Mouse (Mus musculus) adrenal gland, adult 18-20 months (tissue): ENCODE data around the gene Pax8. TPM values are rescaled to one million over a fixed set of nuclear protein-coding genes. Genes with fewer than 3 reads are reported as not detected.

Experiments used
- DNase-seq, 2 experiments: peaks; one replicate each; pipeline ENCODE4 v3.0.0; 2021 to 2022; ENCODE audit warnings: low spot score in 2 of 2
- long read RNA-seq, 2 experiments: library from polyadenylated mRNA; stranded (forward); transcript quantifications; one replicate each; pipeline ENCODE4 v2.0.0; 2021
- total RNA-seq, 2 experiments: library from RNA; stranded (reverse); gene quantifications; 1 replicate in 1 of 2; 2 replicates in 1 of 2; pipeline ENCODE4 v1.2.3; 2021

Gene Pax8
- not detected for total RNA-seq
- long read RNA-seq, experiment 1, result 0 reads
- long read RNA-seq, experiment 2, result 0 reads

DNA sequence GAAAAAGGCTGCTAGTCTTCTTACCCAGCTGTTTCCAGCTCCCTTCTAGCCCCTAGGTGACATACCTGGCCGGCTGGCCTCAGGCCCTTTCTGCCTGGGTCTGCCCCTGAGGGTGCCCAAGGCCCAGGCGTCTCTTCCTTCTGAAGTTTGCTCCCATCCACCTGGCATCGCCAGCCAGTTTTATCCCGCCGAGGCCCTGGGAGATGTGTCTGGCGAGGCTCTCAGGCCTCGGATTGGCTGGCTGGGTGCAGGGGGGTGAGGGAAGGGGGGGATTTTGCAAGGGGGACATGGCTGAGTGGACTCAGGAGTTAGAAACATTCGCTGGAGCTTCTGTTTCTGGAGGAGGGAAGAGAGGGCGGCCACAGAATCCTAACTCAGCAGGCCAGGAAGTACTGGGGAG lies at the start of gene Pax8:
Gene Pax8 (minus strand): TSS at position 180 of the 400 bp plus-strand sequence.
- no peak for DNase-seq

DNA sequence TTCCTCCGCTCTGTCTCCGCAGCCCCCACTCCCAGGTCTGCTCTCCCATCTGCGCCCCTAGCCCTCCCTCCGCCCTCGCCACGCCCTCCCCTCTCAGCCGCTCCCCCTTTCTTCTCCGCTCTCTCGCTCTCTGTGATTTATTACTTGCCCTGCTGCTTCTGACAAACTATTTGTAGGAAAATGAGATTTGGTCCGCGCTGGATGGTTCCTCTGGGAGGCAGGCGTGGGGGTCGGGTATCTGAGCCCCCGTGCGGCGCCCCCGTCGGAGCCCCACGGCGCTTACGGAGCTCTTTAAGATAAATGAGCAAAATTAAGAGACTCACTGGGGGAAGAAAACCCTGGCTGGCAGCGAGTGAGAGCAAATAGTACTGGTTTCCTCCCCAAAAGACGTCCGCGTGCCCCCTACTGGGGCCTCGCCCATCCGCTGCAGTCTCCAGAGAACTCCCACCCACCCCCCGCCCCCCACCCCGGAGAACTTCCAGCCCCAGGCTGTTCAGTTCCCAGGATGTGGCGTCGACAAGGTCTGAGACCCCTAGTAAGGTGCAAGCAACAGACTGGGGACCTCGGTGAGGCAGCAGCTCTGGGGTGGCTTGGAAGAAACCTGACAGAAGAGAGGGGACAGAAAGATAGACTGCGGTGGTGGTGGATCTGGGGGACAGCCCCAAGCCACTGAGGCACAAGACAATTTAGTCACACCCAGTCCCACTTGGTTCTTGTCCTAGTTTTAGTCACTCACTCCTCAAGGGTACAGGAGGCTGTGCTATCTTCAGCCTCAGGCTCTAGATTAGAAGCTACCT lies 46.2 kb upstream of the Pax8 start:
- DNase-seq, result no peak

DNA sequence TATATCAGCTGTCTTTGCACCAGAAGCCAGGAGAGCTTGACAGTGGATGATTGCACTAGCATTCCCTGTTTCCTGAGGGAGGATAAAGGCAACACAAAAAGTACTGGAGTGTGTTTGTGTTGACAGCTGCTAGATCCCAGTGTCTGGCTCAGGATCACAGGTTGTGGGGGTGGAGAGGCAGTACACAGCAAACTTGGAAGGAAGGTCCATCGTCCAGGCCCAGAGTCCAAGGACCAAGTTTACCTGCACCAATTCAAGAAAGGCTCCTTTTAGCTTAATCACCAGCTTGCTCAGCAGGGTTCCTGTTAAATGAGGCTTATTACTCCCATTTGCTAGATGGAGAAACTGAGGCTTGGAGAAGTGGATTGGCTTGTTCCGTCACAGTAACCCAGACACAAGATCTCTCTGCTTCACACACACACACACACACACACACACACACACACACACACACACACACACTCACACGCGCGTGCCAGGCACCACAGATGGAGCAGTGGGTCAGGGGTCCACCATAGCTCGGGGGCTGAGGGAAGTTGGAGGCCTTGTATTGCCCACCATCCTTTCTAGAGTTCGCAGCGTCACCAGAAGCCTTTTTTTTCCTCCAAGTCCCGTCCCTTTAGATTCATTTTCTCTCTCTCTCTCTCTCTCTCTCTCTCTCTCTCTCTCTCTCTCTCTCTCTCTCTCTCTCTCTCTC lies 45.3 kb upstream of the Pax8 start:
- no peak for DNase-seq

DNA sequence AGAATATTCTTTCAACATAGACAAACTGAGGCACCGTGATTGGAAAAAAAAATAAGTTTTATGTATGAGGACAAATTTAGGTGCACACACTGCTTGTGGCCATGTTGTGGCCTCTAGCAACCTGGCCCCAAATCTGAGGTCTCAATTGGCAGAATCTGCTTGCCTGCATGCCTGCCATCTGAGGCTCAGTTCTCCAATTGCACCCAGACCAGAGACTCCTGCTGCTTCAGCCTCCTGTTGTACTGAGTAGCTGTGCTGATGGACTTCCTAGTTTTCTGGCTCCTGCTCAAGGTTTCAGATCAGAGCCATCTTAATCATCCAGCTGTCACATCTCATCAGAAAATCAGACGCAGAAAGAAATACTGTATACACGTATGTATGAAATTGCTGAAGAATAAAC lies 41.5 kb upstream of the Pax8 start:
- no peak for DNase-seq

DNA sequence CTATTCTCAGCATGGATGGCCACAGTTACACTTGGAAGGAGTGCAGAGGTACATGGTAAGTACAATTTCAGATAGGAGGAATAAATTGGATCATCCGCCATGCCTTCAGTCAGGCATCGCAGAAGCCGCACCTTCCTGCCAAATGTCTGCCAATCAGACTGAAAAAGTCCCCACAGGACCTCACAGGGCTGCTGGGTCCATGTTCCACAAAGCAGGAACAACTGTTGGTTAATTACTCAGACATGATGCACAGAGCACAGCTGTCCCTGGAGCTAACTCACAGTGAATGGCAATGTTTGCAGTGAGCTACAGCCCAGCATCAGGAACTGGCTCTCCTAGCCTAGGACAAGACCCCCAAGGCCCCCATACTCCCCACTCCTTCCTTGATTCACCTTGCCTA lies 32.0 kb upstream of the Pax8 start:
- DNase-seq, result no peak

DNA sequence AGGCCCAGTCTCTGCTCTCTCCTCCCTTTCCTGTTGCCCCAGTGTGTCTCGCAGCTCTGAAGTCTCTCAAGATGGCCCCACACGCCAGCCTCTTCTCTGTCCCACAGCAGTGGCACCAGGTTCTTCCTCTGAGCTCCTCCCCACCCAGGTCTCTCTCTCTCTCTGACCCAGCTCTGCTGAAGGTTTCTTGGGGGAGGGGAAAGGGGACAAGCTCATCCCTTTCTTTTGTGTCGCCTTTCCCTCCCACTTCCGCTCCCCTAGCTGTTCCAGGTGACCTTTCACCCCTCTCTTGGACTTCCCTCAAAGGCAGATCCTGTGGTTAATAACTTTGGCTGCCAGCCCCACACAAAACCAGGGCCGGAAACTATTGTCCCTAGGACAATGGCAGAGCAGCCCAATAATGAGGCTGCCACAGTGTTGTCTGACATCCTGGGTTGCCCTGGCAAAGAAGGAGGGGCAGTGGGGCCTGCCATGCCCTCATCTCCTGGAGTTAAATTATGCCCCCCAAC lies 27.6 kb upstream of the Pax8 start:
- no peak for DNase-seq

DNA sequence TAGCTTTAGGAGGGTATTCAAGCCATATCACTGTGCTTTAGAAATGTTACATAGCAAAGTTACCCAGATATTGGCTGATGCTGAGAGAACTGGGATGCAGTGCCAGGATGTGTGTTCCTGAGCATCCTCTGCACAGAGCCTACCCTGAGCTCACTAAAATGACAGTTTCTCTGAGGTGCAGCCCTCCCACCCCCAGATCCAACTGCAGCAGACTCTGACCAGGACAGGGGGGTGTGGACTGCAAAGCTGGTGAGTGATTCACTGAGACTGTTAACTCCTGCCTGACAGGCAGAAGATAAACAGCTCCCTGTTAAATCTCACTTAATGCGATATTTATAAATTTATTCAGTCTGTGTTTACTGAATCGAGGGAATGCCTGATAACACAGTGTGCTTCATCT lies 25.5 kb upstream of the Pax8 start:
- no peak for DNase-seq

DNA sequence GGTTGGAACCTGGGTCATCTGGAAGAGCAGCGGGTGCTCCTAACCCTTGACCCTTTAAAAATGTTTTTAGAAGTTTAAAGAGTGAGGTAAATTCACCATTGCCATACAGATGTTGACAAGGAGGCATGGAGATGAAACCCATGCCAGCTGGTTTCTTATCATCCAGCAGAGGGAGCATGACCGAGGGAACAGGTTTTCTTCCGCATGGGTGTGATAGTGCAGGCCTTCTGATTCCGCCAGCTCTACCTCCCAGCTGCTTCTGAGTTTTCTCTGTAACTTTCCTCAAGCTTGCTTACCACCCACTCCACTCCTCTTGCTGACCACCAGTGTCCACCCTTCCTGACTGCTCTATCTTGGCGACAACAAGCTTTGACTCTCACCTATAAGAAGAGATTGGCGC lies 15.2 kb upstream of the Pax8 start:
- no peak for DNase-seq

DNA sequence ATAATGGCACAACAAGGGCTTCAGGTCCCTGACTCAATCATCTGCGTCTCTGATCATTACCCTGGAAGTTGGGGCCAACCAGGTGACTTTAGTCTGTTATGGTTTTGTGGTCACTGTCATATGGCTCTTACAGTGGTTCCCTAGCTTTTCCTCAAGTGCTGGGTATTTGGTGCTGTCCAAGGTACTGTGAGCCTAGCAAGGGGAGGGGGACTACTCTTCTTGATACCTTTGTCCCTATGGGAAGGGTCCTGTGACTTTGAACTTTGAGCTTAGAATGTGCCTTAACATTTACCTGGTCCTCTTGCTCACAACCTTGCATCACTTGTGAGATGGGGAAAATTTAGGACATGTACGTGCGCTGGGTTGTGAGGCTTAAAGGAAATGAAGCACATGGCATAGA lies 13.3 kb upstream of the Pax8 start:
- no peak for DNase-seq

DNA sequence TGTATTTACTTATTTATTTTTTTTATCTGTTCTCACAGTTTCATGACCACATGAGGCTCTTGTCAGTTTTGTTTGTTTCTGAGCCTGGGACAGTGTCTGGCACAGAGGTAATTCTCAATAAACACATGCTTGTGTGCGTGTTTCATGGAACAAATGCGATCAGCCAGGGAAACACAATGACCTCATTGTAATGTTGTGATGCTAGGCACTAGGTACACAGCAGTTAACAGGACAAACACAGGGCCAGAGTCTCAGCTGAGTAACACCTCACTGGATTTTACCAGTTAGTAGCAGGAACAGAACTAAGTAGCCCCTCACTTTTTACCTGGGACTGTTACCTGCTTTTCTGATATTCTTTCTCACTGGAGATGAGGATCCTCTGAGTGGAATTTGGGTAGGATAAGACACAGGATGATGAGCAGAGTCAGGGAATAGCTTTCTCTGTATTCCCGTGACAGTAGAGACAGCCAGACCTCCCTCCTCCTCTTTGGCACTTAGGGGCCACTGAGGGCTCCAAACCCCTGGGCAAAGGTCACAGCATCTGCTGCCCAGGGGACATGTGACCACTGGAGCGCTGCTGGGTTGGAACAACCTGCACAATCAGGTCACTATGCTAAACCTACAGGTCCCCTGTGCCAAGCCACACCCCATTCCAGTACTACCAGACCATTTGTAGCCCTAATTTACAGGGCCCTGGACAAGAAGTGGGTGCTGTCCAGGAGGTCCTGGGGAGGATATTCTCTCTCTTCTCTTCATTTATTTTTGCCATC lies 11.8 kb upstream of the Pax8 start:
- no peak for DNase-seq

DNA sequence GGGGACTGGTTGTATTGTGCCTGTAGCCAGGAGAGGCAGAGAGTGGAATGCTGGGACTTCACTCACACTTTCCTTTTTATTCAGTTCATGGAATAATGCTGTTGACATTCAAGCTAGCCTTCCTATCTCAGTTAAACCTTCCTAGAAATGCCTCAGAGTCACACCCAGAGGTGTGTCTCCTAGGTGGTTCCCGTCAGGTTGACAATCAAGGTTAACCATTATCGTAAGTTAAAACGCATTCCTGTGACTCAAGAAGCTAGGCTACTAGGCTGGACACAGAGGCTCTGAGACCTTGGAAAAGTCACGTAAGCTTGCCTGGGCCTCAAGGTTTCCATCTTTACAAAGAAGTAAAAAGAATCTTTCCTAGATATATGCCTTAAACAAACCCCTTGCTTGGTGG lies 10.0 kb upstream of the Pax8 start:
- DNase-seq, result no peak

DNA sequence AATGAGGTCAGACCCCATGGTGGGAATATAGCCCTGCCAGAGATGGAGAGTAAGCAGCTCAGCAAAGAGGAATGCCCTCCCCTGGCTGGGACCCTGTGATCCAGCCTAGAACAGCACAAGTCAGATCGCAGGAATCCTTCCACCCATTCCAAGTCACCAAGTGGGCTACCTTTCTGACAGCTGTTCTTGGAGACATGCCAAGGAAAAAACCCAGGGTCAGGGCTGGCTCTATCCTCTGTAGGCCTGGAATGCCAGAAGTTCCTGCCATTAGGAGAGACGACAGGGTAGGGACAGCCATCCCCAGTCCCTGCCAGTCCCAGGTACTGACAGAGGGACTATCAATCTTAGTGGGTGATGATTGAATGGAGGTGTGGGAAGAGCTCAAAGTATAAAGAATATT lies 4.5 kb upstream of the Pax8 start:
- no peak for DNase-seq

DNA sequence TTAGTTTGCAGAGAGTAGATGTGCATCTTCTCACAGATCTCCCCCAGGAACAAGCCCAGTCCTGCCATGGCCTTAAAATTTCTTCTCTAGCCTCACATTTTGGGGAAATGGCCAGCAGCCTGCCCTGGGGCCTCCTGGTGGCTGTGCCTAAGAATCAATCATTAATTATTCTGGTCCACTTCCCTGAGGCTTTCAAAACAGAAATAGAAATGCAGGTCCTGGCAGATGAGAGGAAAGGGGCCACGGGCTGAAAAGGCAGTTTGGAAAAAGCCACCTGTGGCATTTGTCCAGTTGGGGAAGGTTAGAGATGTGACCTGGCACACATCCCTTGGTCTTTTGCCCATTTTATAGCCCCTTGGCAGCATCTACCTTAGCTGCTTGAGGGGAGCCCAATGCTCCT lies 3.8 kb upstream of the Pax8 start:
- no peak for DNase-seq

DNA sequence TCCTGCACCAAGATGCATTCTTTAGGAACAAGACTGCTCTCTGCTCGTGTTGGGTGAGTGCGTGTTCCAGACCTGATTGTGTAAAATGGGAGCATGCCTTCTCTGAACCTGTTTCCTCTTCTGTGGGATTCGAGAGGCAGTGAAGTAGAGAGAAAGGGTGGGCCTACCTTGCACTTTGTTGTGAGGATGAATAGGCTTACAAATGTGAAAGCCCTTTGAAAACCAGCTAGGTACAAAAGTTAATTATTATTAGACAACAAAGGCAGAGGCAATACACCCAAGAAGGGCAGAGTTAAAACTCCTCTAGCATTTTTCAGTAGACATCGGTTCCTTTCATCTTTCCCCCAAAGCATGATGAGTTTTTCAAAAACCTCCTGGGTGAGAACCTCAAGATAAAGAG lies 3.2 kb upstream of the Pax8 start:
- no peak for DNase-seq

DNA sequence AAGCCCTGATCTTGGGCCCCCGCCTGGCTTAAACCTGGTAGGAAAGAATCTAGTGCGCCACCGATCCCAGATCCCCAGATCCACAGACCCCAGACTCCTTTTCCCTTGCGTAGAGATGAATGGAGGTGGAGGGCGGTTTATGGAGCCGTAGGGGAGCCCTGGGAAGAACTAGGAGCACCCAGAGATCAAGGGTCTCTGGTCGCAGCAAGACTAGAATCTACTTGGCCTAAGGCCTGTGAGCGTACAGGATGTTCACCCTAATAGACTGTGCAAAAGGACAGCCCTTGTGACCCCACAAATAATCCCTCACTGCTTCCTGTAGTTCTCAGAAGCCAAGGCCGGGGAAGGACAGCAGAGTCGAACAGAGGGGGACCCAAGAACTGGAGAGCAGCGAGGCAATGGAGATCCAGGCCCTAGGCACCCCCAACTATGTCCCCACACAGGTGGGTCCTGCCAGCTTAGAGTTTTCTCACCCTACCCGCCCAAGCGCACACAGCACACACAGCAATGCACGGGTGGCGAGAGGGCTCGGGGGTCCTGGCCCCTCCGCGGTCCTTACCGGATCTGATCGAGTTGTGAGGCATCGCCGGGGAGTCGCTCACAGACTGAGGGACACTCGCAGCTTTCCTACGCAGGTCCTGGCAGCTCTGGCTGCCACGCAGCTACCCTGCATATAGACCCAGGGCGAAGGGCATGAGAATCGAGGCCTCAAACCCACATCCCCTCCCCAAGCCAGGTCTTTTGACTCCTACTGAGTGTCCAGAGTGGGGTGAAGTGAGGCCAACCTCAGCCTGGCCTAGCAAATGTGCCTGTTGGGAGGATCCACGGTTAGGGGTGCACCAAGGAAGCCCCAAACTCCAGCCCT lies 653 bp downstream of the Pax8 start:
- no peak for DNase-seq

DNA sequence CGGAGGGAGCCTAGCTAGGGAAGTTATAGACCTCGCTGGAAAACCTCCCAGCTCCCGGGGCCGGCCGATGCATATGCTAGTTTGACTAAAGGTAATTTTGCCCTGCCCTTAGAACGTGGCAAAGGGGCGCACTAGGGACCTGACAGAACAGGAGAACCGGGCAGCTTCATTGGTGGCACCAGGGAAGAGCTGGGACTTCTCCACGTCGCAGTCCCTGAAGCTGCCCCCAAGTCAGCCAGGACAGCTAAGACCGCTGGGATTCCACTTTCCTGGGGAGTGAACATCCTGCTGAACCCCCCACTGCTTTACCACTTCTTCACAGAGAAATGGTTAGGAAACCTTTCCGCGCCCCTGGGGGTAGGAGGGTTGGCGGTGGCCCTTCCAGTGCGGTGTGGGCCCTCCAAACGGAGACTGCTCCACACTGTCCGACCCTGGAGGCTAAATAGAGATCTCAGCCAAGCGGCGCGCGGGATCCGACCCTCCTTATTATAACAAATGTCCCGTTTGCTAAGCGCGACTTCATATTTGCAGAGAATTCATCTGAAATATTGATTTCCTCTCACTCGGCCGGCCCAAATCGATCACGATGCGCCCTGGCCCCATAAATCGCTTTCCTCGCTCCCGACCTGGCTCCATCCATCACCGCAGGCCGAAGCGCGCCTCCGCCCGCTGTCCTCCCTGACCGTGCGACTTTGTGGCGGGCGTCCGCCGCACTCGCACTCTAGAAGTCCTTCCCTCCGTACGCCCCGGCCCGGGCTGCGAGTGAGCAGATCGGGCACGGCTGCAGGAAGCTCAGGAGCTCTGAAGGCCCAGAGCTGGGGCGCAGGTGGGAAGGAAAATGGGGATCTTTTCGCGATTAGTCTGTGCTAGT lies 1.5 kb downstream of the Pax8 start:
- DNase-seq, result no peak

DNA sequence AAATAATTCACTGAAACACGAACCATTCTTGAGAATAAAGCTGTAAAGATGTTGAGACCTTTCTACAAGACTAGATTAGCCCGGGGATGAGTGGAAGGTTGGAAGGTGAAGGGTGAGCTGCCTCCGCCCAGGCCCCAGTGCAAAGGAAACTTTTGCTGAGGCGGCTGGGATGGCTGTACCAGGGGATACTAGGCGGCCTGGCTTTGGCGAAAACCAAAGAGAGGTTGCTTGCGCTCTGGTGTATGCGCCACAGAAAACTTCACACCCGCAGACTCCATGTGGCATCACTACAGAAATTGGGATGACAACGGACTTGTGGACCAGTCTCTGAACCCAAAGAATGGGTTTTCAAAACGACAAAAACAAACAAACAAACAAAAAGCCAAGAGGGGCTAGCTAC lies 2.7 kb downstream of the Pax8 start:
- DNase-seq, result no peak

DNA sequence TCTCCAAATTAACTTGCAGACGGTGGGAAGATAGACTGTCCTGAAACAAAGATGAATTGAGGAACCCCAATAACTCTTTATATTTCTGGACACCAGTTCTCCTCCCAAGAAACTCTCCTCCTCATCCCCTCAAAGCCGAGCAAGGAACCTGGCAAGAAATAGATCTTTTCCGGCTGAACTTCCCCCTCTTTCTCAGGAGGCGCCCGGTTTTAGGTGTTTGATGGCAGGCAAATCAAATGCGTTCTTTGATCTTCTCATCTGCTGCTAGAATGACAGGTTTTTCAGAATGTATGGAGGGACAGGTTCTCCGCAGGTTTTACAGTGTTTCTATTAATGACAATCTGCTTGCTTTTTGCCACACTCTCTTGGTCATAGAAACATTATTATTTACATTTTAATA lies 3.3 kb downstream of the Pax8 start:
- DNase-seq, result no peak

DNA sequence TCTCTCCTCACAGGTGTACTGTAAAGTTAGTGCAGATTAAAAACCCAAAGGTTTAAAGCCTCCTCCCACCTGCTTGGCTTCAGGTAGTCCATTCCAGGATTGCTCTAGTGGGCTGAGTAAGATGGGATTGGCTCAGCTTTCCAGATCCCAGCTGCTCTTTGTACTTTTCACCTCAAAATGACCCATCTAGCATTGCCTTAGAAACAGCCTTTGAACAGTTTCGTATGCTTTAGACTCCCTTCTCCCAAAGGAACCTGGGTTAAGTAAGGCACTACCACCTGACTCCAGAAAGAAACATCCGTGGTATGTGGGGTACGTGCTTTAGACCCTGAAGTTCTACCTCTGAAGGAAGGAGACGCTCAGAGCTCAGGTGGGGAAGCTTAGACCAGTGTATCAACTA lies 6.3 kb downstream of the Pax8 start:
- DNase-seq, result no peak

DNA sequence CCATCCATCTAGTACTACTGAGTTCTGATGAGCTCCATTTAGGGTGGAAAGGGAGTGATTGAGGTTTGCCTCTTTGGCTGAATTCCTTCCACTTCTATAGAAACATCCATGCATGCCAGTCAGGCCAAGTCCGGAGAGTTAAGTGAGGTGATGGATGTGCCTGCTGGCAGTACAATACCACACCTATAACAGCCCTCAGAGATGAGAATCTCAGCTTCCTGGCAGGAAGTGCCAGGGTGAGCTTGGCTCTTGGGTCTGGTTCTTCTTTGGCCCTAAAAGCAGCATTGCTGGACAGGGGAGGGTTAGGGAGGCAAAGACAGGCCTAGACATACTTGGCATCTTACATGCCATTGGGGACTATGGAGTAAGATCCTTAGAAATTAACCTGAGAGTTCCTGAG lies 7.0 kb downstream of the Pax8 start:
- no peak for DNase-seq
